Mouse (Mus musculus) left cerebral cortex, adult 9 months (tissue): ENCODE measurements at regions not wholly inside any gene's neighbourhood (a gene's known extent, or its start where the extent isn't known, plus 50 kb on each side); places are given as distances from the start of the nearest gene placed in this dataset.

ENCODE experiments used
- DNase-seq, 2 experiments: peaks; one replicate each; pipeline ENCODE4 v3.0.0; 2022; ENCODE audit warnings: low spot score in 2 of 2

DNA sequence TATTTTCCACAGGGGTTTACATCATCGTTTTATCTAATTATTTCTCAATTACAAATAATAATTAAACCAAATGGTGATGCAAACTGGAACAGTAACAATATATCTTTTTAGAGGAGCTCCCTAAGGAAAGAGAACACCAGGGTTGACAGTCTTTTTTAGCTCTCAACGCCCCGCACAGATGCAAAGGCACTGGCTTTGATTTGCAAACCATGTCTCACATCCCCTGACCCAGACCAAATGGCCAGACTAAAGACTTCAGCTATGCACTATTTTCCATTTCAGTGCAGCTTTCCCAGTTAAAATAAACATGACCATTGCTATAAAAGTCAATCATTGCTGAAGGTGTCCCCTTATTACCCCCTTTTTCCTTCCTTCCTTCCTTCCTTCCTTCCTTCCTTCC is 730.6 kb downstream of the Slc4a3 start:
- no peak for DNase-seq

DNA sequence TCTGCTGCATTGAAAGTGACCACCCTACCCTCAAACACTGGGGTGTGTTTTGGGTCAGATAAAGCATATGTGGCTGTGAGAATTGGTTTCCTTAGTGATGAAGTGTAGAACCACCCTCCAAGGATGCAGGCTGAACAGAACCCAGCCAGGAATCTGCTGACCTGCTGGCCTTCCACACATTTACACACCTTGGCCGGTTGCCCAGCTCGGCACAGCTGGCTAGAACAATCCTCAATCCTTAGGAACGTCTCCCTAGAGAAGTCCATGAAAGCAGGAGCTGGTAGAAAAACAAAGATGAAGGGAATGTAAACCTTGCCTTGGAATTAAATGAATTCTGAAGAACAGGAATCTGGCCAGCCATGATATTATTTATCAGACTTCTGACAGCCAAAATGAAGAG is 737.3 kb downstream of the Slc4a3 start:
- no peak for DNase-seq

DNA sequence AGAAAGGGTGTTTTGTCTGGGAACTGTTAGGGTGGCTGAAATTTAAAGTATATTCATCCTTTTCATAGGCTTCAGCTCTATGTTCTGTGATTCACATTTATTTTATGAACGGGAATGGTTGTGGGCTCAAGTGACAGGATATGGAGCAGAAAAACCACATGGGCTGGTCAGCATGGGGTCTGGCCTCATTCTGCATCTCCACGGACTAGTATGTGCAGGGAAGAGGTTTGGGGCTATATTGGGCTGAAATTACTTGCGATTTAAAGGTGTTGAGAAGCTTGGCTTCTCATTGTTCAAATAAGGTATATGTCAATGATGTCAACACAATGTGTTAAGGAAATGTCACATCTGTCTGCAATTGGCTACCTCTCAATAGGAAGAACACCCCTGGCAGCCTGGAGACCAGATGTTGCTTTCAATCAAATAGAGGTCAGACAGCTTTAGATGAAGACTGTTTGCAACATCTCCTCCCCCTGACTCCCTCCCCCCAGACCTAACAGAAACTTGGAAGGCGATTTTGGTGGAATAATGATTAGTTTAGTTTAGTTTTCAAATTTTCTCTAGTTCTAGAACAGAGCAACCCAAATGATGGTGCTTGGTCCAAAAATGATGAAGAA is 777.0 kb downstream of the Slc4a3 start:
- DNase-seq = no peak

DNA sequence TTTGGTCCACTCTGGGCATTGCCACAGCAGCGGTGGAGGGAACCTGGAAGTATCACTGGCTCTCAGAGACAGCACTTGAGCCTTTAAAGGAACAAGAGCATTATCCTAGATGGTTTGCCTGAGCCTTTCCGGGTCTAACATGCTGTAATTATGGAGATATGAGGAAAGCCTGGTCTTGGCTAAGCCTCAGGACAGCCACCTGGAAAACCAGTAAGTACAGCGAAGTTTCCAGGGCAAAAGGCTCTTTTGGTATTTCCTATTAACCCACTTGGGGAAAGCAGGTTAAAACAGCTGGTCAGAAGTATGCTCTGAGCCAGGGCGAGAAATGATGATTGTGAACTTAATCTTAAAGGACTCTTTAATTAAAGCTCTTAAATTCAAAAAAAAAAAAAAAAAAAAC is 777.5 kb downstream of the Slc4a3 start:
- DNase-seq = no peak

DNA sequence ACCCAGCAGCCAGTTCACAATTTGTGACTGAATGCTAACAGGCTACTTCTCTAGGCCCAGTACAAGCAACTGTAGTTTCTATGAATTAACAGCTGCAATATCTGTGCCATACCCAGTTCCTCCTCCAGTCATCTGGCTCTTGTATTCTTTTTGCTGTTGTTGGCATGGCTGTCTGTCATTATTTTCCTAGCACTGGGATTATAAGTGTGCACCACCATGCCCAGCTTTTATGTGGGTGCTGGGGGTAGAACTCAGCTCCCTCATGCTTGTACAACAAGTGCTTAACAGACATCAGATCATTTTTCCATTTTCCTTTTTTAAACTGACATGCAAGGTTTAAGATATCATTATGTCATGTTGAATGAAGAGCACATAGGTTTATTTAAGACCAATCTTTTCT is 789.9 kb downstream of the Slc4a3 start:
- DNase-seq = no peak

DNA sequence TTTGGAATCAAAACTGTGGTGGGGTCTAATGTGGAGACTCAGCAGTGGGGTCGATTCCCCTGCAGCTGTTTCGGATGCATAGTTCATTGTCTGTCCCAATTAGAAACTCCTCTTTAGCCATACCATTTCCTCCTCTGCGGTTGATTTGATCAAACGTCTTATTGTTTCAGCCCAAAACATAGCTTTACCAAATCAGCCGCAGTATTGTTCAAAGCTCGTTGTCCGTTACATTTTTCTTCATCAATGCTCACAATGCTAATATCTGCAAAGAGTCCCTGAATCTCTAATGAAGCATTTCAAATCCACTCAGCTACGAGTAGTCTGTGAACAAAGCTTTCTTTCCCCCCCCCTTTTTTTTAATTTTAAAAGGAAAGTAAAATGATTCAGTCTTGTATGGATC is 816.0 kb downstream of the Slc4a3 start:
- DNase-seq = no peak

DNA sequence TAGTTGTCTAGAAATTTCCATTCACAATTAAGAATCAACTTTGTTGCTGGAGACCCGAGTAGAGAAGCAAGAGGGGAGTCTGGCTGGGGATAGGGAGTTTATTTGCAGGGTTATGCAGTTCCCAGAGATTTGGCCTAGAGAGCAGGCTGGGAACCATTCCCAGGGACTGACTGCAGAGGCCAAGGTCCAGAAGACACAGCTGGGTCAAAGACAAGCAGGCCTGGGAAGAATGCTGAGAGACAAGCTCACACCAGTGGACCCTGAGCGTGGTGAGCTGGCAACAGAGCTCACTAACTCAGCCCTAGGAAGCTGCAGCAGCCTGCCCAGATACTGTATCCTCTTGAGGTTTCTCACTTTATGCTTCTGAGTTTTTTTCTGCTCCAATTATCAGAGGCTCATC is 827.9 kb downstream of the Slc4a3 start:
- DNase-seq = no peak

DNA sequence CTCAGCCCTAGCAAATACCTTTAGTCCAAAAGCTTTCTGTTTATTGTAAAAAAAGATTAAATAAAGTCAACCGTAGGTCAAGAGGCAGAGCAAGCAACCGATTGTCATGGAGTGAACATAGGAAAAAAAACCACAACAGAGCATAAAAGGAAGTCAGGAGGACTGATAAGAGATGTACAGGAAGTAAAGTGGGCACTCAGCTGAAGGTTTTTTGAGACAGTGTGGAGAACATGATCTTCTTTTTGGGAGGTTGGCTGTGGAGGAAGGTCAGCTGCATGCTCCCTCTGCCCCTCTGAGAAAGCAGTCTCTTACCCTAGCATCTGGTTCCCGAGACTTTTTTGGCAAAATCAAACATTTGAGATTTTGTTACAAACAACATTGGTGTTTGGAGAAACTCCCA is 832.1 kb downstream of the Slc4a3 start:
- DNase-seq = no peak

DNA sequence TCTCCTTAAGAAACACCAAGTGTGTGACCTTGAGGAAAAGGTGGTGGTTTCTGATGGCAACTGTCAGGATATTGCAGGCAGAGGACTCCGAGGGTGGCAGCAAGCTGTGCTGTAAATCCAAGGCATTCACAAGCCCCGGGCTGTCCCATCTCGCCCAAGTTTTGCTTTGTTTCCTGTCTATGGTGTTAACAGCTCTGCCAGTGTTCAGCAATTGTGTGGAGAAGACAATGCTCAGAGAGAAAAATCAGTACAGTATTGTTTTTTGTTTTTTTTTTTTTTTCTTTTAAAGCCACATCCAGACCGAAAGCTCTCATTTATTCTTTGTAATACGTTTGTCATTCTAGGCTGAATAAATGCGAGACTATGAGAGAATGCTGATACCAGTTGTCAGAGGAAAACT is 846.5 kb downstream of the Slc4a3 start:
- no peak for DNase-seq

DNA sequence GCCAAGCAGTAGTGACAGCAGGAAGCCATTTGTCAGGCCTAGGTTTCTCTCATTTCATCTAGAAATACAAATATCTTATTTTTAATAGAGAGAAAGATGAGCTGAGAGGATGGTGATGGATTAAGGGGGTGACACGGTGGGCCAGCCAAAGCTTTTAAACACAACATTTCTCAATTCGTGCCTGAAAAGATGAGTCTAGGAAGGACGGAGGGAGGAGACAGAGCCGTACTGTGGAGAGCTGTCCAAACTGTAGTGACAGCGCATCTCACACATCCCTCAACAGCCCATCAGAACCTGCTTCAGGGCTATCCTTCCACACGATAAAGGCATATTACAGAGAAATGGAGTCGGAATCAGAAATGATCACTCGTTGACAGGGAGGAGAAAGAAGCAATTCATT is 848.0 kb downstream of the Slc4a3 start:
- DNase-seq = no peak

DNA sequence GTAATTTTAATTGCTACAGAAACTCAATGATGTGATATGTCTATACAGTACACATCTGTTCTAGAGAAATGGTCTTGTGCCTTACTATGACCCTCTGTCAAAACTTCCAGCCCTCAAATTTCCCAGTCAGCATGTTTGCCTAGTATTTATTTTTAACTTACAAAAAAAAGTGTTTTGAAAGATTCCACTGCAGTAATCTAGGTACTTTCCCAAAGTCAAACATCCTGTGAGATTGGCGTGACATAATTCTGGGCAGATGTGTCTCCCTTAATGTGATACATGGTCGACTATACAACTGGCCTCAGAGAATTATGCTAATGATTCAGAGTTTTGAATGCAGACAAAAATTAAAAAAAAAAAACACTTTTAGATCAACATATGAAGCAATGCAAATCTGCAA is 856.8 kb downstream of the Slc4a3 start:
- DNase-seq = no peak

DNA sequence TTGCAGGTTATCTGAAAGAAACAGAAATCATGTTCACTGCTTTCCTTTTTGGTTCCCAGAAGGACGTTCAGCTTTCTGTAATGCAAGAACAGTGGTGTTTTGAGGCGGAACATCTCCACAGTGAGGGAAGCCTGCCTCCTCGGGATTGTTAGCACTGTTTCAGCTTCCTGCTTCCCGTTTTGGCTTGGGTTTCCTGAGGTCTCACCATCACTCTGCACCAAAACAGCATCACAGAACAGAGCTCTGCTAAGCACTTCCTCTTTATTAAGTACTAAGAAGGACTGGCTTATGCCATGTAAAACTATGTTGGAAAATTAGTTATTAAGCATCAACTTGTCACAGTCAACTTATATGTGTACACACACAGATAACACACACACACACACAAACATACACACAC is 857.9 kb downstream of the Slc4a3 start:
- no peak for DNase-seq

DNA sequence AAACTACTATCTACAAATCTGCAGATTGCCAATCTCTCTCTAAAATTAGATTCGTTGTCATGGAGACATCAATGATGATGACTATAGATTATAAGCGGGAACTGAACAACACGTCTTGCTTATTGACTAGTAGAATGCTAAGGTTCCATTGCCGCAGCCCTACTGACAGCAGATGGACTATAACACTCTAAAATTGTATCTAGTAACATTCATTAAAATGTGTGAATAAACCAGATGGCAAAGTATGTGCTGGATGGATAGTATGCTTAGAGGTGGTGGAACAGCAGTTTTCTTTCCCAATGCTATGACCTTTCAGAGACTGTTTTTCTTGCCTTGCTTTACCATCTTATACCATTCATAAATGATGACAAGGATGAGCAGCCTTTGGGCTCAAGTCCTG is 864.7 kb downstream of the Slc4a3 start:
- DNase-seq = no peak

DNA sequence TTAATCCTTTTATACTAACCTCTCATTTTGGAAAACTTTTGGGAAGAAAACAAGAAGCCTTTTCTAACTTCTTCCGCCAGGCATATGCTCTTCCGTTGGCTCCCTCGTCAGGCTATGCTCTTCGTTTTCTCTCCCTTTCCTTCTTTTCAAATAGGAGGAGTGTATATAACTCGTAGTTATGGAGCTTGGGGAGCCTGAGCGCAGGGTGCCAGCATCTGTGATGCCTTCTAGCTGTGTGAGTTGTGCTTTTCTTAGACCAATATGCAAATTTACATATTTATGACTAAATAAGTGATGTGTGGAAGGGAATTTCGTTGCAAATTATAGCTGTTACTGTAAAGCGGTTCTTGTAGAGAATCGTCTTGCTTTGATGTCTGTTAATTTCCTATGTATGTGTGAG is 874.5 kb downstream of the Slc4a3 start:
- DNase-seq = peak in 1 of 2 experiments; percentile 16

DNA sequence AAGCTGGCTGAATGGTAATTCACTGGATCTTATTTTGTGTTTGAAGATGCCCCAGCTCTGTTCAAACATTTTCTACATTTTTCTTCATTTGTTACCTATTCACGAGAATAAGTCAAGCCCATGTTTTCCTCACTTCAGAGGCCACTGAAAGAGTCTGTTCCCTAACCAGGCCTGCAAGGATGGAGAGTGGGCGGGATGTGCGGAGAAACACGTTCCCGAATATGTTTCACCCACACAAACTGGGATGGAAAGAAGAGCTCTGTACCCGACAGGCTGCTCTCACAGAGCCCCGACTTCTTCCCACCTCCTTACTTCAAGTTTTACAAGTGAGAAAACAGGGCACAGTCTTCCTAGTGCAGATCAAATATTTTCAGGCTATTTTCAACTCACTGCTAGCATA is 881.4 kb downstream of the Slc4a3 start:
- DNase-seq = peak; percentile 56 to 82

DNA sequence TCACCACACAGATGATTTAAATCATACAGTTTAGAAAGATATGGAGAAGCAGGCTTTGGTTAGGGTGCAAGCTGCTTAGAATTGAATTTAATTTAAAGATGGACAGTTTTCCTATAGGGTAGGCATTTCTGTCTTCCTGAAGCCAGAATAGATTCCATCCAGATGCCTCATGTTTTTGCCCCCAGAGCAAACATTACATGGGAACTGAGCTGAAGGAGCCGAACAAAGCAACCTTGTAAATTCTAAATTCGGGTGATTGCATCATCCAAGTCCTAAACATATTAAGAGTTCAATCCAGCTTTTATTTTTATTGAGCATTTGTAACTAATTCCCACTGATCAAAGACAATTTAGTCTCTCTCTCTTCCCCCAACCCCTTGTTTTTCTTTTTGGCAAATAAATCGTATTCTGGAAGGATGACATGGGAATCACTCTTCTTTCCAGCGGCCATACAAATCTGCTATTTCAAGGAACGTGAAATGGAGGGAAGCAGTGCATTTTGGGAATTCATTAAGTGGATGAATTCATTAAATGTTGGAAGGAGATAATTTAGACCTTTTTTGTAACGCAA is 884.1 kb downstream of the Slc4a3 start:
- no peak for DNase-seq

DNA sequence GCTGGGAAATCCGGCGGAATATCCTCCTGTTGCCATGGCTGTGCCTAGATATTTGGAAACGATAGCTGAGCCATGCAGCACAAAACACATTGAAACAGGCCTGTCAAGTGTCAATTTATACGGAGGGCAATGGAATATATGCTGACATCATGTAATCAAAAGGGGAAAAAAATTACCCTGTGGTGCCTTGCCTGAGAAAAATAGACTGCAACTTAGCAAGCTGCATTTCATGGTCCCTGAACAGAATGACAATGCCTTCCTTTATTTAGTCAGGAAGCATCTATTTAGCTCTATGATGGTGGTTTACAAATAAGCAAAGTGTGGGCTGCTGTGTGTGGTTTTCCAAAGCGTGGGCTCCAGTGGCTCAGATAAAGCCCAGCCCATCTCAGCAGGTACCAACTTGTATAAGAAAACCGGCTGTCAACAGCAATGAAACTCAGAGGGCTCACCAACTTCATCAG is 887.4 kb downstream of the Slc4a3 start:
- DNase-seq = no peak

DNA sequence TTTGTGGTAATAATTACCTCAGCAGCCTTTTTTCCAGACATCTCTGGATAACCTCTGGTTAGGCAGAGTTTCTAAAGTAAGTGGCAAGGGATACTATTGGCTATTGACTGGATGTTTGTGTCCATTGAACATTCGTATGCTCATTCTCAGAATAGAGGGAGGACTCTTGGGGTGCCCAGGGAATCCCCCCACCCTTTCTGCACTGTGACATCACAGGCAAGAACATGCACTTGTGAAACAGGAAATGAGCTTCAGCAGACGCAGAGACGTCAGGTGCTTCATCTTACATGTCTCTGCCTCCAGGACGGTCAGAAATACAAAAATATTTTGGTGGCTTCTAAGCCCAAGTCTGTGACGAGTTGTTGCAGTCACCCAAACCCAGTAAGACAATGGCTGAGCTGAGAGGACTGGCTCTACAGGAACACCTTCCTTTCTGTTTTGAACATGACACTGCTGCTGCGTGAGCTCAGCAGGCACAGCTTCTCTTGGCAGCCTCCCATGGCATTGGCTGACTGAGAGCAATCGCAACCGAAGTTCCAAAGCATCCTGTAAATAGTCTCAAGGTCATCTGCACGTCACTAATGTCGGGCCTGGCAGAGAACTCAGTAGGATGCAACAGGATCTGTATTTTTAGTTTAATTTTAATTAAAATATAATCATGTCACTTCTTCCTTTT is 904.6 kb downstream of the Slc4a3 start:
- no peak for DNase-seq

DNA sequence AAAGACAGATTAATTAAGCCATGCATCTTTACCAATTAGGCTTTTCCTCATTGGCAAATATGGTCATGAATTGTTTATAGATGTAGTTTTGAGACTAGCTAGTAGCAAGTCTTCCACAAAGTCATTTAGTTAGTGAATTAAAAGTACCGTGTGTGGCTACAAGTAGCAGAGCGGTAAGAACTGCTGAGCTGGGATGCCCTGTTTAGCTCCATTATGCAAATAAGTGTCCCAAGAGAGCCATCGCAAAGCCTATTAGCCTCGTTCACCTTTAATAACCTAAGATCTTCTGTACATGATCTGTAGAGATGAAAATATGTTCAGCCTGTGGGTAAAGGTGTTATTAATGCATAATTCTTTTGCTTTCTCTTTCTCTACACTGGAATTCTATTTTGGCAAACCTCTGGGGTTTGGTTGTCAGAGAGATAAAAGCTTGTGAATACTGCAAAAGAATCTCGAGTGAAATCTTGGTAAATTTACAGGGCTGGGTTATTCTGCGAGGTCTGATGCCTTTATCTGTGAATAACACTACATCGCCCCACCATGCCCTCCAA is 907.2 kb downstream of the Slc4a3 start:
- no peak for DNase-seq

DNA sequence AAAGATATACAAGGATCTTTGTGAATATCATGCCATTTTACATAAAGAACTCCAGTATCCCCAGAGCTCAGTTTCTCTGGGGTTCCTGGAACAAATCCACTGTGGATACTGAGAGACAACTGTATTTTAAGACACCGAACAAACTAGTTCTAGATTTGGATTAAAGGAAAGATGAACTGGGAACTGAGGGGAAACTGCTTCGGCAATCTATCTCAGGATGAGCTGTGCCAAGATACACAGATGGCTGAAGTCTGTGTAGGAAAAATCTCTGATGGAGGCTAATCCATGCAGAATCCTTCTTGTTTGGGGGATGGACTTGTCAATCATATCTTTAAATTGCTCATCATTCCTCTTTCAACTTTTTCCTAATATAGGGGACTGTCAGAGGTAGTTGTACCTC is 920.5 kb downstream of the Slc4a3 start:
- DNase-seq = peak in 1 of 2 experiments; percentile 35

DNA sequence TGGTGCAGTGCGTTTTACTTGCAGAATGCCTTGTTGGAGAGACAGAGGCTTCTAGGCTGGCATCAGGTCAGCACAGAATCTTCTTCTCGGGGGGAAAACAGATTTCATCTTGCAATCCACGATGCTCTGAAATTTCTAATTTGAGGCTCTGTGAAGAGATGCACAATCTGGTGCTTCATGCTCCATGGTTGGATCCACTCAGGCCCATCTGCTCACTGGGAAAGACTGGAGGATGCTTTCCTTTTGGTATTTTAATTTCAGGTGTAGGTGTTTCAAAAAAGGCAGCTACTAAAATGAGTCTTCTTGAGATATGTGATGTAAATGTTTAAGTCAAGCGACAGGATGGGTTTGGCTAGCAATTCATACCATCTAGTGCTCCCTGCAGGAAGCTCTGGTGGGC is 938.1 kb downstream of the Slc4a3 start:
- DNase-seq = peak; percentile 47 to 84

DNA sequence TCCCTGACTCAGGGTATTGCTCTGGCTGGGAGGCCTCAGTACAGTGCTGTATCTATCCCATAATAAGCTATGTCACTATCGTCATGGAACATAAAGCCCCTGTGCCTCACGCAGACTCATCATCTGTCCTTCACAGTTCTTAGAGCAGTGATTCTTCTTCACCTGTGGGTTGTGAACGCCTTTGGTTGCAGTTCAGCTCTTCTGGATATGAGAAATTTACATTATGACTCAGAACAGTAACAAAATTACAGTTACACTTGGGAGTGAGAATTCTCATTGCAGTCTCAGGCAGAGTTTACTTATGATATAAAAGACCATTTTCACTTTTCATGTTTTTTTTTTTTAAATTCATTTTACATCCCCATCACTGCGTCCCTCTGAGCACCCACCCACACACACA is 941.4 kb downstream of the Slc4a3 start:
- no peak for DNase-seq
